ENCODE assay signal across 9 mouse cellular contexts in genomic region chr4:141309773-141310145, GRCm38 (mm10). TPM values are rescaled to one million over a fixed set of nuclear protein-coding genes. Genes with fewer than 3 reads are reported as not detected.
A peak's percentile ranks its signal among the peaks of the same experiment; 100 is the strongest.
DNase-seq lines count a peak whose midpoint lies in the region; ATAC-seq lines count a peak whose summit lies in the region.
"Had no signal": no experiment of that assay in that cellular context is flagged by ENCODE, and none has a peak within 500 bp of the region (broad histone marks: within the 10 kb centered on the region; RNA-seq: fewer than 3 reads in every experiment).

No protein-coding gene starts in this region.

- H3K9me3 ChIP-seq in kidney, embryonic 14.5 days (ENCODE audit: control insufficient read depth, low read length): no peaks in the 10 kb centered on the region
- H3K9me3 ChIP-seq in intestine, embryonic 15.5 days: no peaks in the 10 kb centered on the region
- no peaks in the 10 kb centered on the region for H3K9me3 ChIP-seq in midbrain, embryonic 13.5 days

- H3K9ac ChIP-seq in kidney, embryonic 14.5 days (ENCODE audit: low read depth, low read length): peak overlapping the region; percentile 38; the same call in 1 of the 2 replicates
- peak overlapping the region; percentile 23; the same call in 1 of the 2 replicates for H3K9ac ChIP-seq in intestine, embryonic 15.5 days
- no peak overlapping the region for H3K9ac ChIP-seq in midbrain, embryonic 13.5 days (replicated peaks)

- DNase-seq in kidney, adult 18-20 months: no peak
- DNase-seq in urinary bladder, adult 2 months (ENCODE audit: low spot score): no peak
- DNase-seq in cerebellum, postnatal 10 days: no peak
- DNase-seq in right cerebral cortex, postnatal 4 days: no peak
- DNase-seq: cerebellum, postnatal 14 days had no signal

- H3K4me2 ChIP-seq in kidney, embryonic 14.5 days (replicated peaks; ENCODE audit: low read depth, low read length): no peak overlapping the region
- peak overlapping the region; percentile 43 for H3K4me2 ChIP-seq in intestine, embryonic 15.5 days (replicated peaks)
- peak overlapping the region; percentile 14; the same call in 1 of the 2 replicates for H3K4me2 ChIP-seq in midbrain, embryonic 13.5 days (replicated peaks)

- WGBS in kidney, embryonic 14.5 days: 52% methylated on average over 10 of the region's 10 CpGs
- WGBS in intestine, embryonic 15.5 days: 41% methylated on average over 10 of the region's 10 CpGs
- 17% methylated on average over 10 of the region's 10 CpGs for WGBS in midbrain, embryonic 13.5 days

- peaks cover 11% of the 10 kb centered on the region for H3K36me3 ChIP-seq in kidney, embryonic 14.5 days (ENCODE audit: control insufficient read depth, insufficient read depth, low read length)
- peaks cover 5% of the 10 kb centered on the region; the same call in 1 of the 2 replicates for H3K36me3 ChIP-seq in intestine, embryonic 15.5 days
- H3K36me3 ChIP-seq in midbrain, embryonic 13.5 days: peaks cover 6% of the 10 kb centered on the region

- peak overlapping the region; percentile 73 for H3K27ac ChIP-seq in kidney, embryonic 14.5 days (ENCODE audit: low read depth, low read length)
- H3K27ac ChIP-seq in brown adipose tissue, adult 24 weeks (replicated peaks; ENCODE audit: low read depth, low read length): peak overlapping the region; percentile 15
- peak overlapping the region; percentile 64 for H3K27ac ChIP-seq in intestine, embryonic 15.5 days
- H3K27ac ChIP-seq in midbrain, embryonic 13.5 days: peak overlapping the region; percentile 59

- H3K4me1 ChIP-seq in kidney, embryonic 14.5 days (ENCODE audit: control insufficient read depth, insufficient read depth, low read length): peaks cover 67% of the 10 kb centered on the region
- peaks cover 39% of the 10 kb centered on the region for H3K4me1 ChIP-seq in brown adipose tissue, adult 24 weeks (ENCODE audit: control insufficient read depth, insufficient read depth, insufficient read length, low read length)
- peaks cover 72% of the 10 kb centered on the region for H3K4me1 ChIP-seq in intestine, embryonic 15.5 days (replicated peaks)
- H3K4me1 ChIP-seq in midbrain, embryonic 13.5 days (replicated peaks): peaks cover 72% of the 10 kb centered on the region

- ATAC-seq in kidney, embryonic 14.5 days (ENCODE audit: low FRiP score, low TSS enrichment): 0 out of 2 replicates have a peak, but pooled peaks have one; percentile 6
- ATAC-seq in intestine, embryonic 15.5 days: 0 out of 2 replicates have a peak, but pooled peaks have one; percentile 13
- no peak for ATAC-seq in midbrain, embryonic 13.5 days

- no peak overlapping the region for H3K4me3 ChIP-seq in kidney, embryonic 14.5 days (ENCODE audit: low read length)
- H3K4me3 ChIP-seq in brown adipose tissue, adult 24 weeks (ENCODE audit: insufficient read depth, low read depth, low read length): no peak overlapping the region
- H3K4me3 ChIP-seq in intestine, embryonic 15.5 days (replicated peaks): no peak overlapping the region
- no peak overlapping the region for H3K4me3 ChIP-seq in midbrain, embryonic 13.5 days (replicated peaks)

- no peaks in the 10 kb centered on the region for H3K27me3 ChIP-seq in kidney, embryonic 14.5 days (ENCODE audit: control insufficient read depth, insufficient read depth, low read length)
- no peaks in the 10 kb centered on the region for H3K27me3 ChIP-seq in intestine, embryonic 15.5 days (replicated peaks)
- no peaks in the 10 kb centered on the region for H3K27me3 ChIP-seq in midbrain, embryonic 13.5 days

RNA-seq across cellular contexts. Expression of gene Epha2, which starts 8.7 kb away (rescaled TPM):
- polyA plus RNA-seq in kidney, embryonic 14.5 days (2014; fragmentation: Nextera tagmentation; extraction: Ambion mirVana): 3.7 and 3.9 TPM in 2 replicates
- polyA plus RNA-seq in brown adipose tissue, adult 24 weeks (2012; ENCODE audit: insufficient read depth, insufficient read length, missing spikeins): 1.6 and 1.7 TPM in 2 replicates
- 6.7 and 7.2 TPM in 2 replicates for polyA plus RNA-seq in intestine, embryonic 15.5 days (2015; fragmentation: Nextera tagmentation; extraction: Ambion mirVana)
- 3.5 and 4.7 TPM in 2 replicates for polyA plus RNA-seq in midbrain, embryonic 13.5 days (2015; fragmentation: Nextera tagmentation; extraction: Ambion mirVana)
- 20.2 and 25.6 TPM in 2 replicates for polyA plus RNA-seq in urinary bladder, adult 2 months (2012; rRNA removed)

RNA-seq across cellular contexts. Expression of gene Fam131c, which starts 58.3 kb away (rescaled TPM):
- polyA plus RNA-seq in kidney, embryonic 14.5 days (2014; fragmentation: Nextera tagmentation; extraction: Ambion mirVana): 1.9 and 2.5 TPM in 2 replicates
- 1.3 TPM in 1 of 2 replicates, not detected in the other for polyA plus RNA-seq in brown adipose tissue, adult 24 weeks (2012; ENCODE audit: insufficient read depth, insufficient read length, missing spikeins)
- 2.0 and 2.3 TPM in 2 replicates for polyA plus RNA-seq in intestine, embryonic 15.5 days (2015; fragmentation: Nextera tagmentation; extraction: Ambion mirVana)
- polyA plus RNA-seq in midbrain, embryonic 13.5 days (2015; fragmentation: Nextera tagmentation; extraction: Ambion mirVana): 7.8 and 10.1 TPM in 2 replicates
- 0.28 and 0.66 TPM in 2 replicates for polyA plus RNA-seq in urinary bladder, adult 2 months (2012; rRNA removed)

Comparison
In these comparisons a context has a peak if more than half of its experiments do, and no peak if none do; other contexts are left out.
1. H3K27ac ChIP-seq: peak in every context shown above with its lines; median percentile 73 in kidney, embryonic 14.5 days; 64 in intestine, embryonic 15.5 days; 59 in midbrain, embryonic 13.5 days; 15 in brown adipose tissue, adult 24 weeks.